Mouse (Mus musculus): Measurements from ENCODE around the gene Ankrd33b. TPM values are rescaled to one million over a fixed set of nuclear protein-coding genes. Genes with fewer than 3 reads are reported as not detected.

Gene Ankrd33b
- polyA plus RNA-seq, 1 experiment: 33.9 TPM

- peaks cover 5% of the 10 kb centered on the region for H3K4me1 ChIP-seq (ENCODE audit: control insufficient read depth, insufficient read depth, low read length)
- no peak overlapping the region for H3K4me3 ChIP-seq (ENCODE audit: insufficient read depth, low read length)
- H3K27ac ChIP-seq (ENCODE audit: insufficient read depth, low read length): no peak overlapping the region
- TF ChIP-seq POLR2A (IDR thresholded peaks at IDR 0.05; ENCODE audit: extremely low read depth, insufficient read depth, low read length) (no peak), CTCF (IDR thresholded peaks at IDR 0.05; ENCODE audit: extremely low read depth, insufficient read depth, low read length) (no peak)
Observed at GRCm38 (mm10) chr15:31281830-31282229, 85.7 kb downstream of the Ankrd33b start.

- no peak for TF ChIP-seq POLR2A (IDR thresholded peaks at IDR 0.05; ENCODE audit: extremely low read depth, insufficient read depth, low read length)
- TF ChIP-seq CTCF (IDR thresholded peaks at IDR 0.05; ENCODE audit: extremely low read depth, insufficient read depth, low read length): no peak
- Histone ChIP-seq H3K4me1 (ENCODE audit: control insufficient read depth, insufficient read depth, low read length) (peaks cover 5% of the 10 kb centered on the region), H3K27ac (ENCODE audit: insufficient read depth, low read length) (no peak overlapping the region), H3K4me3 (ENCODE audit: insufficient read depth, low read length) (no peak overlapping the region)
Observed at GRCm38 (mm10) chr15:31280683-31281082, 86.8 kb downstream of the Ankrd33b start.

- TF ChIP-seq POLR2A (IDR thresholded peaks at IDR 0.05; ENCODE audit: extremely low read depth, insufficient read depth, low read length) (no peak), CTCF (IDR thresholded peaks at IDR 0.05; ENCODE audit: extremely low read depth, insufficient read depth, low read length) (no peak)
- Histone ChIP-seq H3K4me1 (ENCODE audit: control insufficient read depth, insufficient read depth, low read length) (peaks cover under 1% of the 10 kb centered on the region), H3K27ac (ENCODE audit: insufficient read depth, low read length) (no peak overlapping the region), H3K4me3 (ENCODE audit: insufficient read depth, low read length) (no peak overlapping the region)
Observed at GRCm38 (mm10) chr15:31280059-31280458, 87.5 kb downstream of the Ankrd33b start.

- H3K4me3 ChIP-seq (ENCODE audit: insufficient read depth, low read length): no peak overlapping the region
- H3K27ac ChIP-seq (ENCODE audit: insufficient read depth, low read length): no peak overlapping the region
Observed at GRCm38 (mm10) chr15:31279577-31280004, 87.9 kb downstream of the Ankrd33b start.

GRCm38 (mm10) chr15:31279120-31279519 is 88.4 kb downstream of the Ankrd33b start:
- TF ChIP-seq POLR2A (IDR thresholded peaks at IDR 0.05; ENCODE audit: extremely low read depth, insufficient read depth, low read length): no peak
- no peak for TF ChIP-seq CTCF (IDR thresholded peaks at IDR 0.05; ENCODE audit: extremely low read depth, insufficient read depth, low read length)
- Histone ChIP-seq H3K27ac (ENCODE audit: insufficient read depth, low read length) (no peak overlapping the region), H3K4me3 (ENCODE audit: insufficient read depth, low read length) (no peak overlapping the region), H3K4me1 (ENCODE audit: control insufficient read depth, insufficient read depth, low read length) (no peaks in the 10 kb centered on the region)

More at GRCm38 (mm10) chr15:31279577-31280004, 87.9 kb downstream of the Ankrd33b start:
- TF ChIP-seq CTCF (IDR thresholded peaks at IDR 0.05; ENCODE audit: extremely low read depth, insufficient read depth, low read length) (no peak), POLR2A (IDR thresholded peaks at IDR 0.05; ENCODE audit: extremely low read depth, insufficient read depth, low read length) (no peak)
- H3K4me1 ChIP-seq (ENCODE audit: control insufficient read depth, insufficient read depth, low read length): no peaks in the 10 kb centered on the region

GRCm38 (mm10) chr15:31278090-31278489 is 89.4 kb downstream of the Ankrd33b start:
- Histone ChIP-seq H3K4me1 (ENCODE audit: control insufficient read depth, insufficient read depth, low read length) (no peaks in the 10 kb centered on the region), H3K4me3 (ENCODE audit: insufficient read depth, low read length) (no peak overlapping the region)

GRCm38 (mm10) chr15:31273509-31273908 is 94.0 kb downstream of the Ankrd33b start:
- TF ChIP-seq POLR2A (IDR thresholded peaks at IDR 0.05; ENCODE audit: extremely low read depth, insufficient read depth, low read length) (no peak), CTCF (IDR thresholded peaks at IDR 0.05; ENCODE audit: extremely low read depth, insufficient read depth, low read length) (no peak)
- no peak overlapping the region for H3K4me3 ChIP-seq (ENCODE audit: insufficient read depth, low read length)
- no peak overlapping the region for H3K27ac ChIP-seq (ENCODE audit: insufficient read depth, low read length)
- no peaks in the 10 kb centered on the region for H3K4me1 ChIP-seq (ENCODE audit: control insufficient read depth, insufficient read depth, low read length)

More at GRCm38 (mm10) chr15:31278090-31278489, 89.4 kb downstream of the Ankrd33b start:
- TF ChIP-seq POLR2A (IDR thresholded peaks at IDR 0.05; ENCODE audit: extremely low read depth, insufficient read depth, low read length) (no peak), CTCF (IDR thresholded peaks at IDR 0.05; ENCODE audit: extremely low read depth, insufficient read depth, low read length) (no peak)
- H3K27ac ChIP-seq (ENCODE audit: insufficient read depth, low read length): no peak overlapping the region

GRCm38 (mm10) chr15:31272695-31273094 is 94.8 kb downstream of the Ankrd33b start:
- Histone ChIP-seq H3K4me1 (ENCODE audit: control insufficient read depth, insufficient read depth, low read length) (no peaks in the 10 kb centered on the region), H3K4me3 (ENCODE audit: insufficient read depth, low read length) (no peak overlapping the region), H3K27ac (ENCODE audit: insufficient read depth, low read length) (no peak overlapping the region)
- TF ChIP-seq POLR2A (IDR thresholded peaks at IDR 0.05; ENCODE audit: extremely low read depth, insufficient read depth, low read length): no peak
- no peak for TF ChIP-seq CTCF (IDR thresholded peaks at IDR 0.05; ENCODE audit: extremely low read depth, insufficient read depth, low read length)

GRCm38 (mm10) chr15:31269558-31269957 is 98.0 kb downstream of the Ankrd33b start:
- TF ChIP-seq POLR2A (IDR thresholded peaks at IDR 0.05; ENCODE audit: extremely low read depth, insufficient read depth, low read length) (no peak), CTCF (IDR thresholded peaks at IDR 0.05; ENCODE audit: extremely low read depth, insufficient read depth, low read length) (no peak)
- no peaks in the 10 kb centered on the region for H3K4me1 ChIP-seq (ENCODE audit: control insufficient read depth, insufficient read depth, low read length)
- no peak overlapping the region for H3K27ac ChIP-seq (ENCODE audit: insufficient read depth, low read length)
- H3K4me3 ChIP-seq (ENCODE audit: insufficient read depth, low read length): no peak overlapping the region

- Histone ChIP-seq H3K27ac (ENCODE audit: insufficient read depth, low read length) (no peak overlapping the region), H3K4me3 (ENCODE audit: insufficient read depth, low read length) (no peak overlapping the region), H3K4me1 (ENCODE audit: control insufficient read depth, insufficient read depth, low read length) (no peaks in the 10 kb centered on the region)
- TF ChIP-seq POLR2A (IDR thresholded peaks at IDR 0.05; ENCODE audit: extremely low read depth, insufficient read depth, low read length) (no peak), CTCF (IDR thresholded peaks at IDR 0.05; ENCODE audit: extremely low read depth, insufficient read depth, low read length) (no peak)
Observed at GRCm38 (mm10) chr15:31268148-31268547, 99.4 kb downstream of the Ankrd33b start.
